Mouse (Mus musculus) intestine, embryonic 14.5 days (tissue): ENCODE measurements at regions not wholly inside any gene's neighbourhood (a gene's known extent, or its start where the extent isn't known, plus 50 kb on each side); places are given as distances from the start of the nearest gene placed in this dataset.

Experiments
- ATAC-seq: fragments of 200-750 bp; cut with Nextera tagmentation; replicated peaks from 2 replicates; pipeline ENCODE4 v1.8.0; 2017; ENCODE audit warnings: low read depth, moderate number of reproducible peaks, moderate TSS enrichment, moderate library complexity; ENCODE audit not compliant: low FRiP score, low TSS enrichment
- DNase-seq: peaks from one replicate; pipeline ENCODE4 v3.0.0-alpha.2; 2018; ENCODE audit warnings: low spot score
- H3K27ac ChIP-seq: fragments of 300-500 bp; sonication (generic); 2 replicates; pipeline ENCODE4 v1.5.1; 2014; ENCODE audit warnings: low read depth, mild to moderate bottlenecking, control low read depth
- H3K27me3 ChIP-seq: fragments of 300-500 bp; sonication (generic); replicated peaks from 2 replicates; pipeline ENCODE4 v1.6.1; 2014; ENCODE audit warnings: low read length, control low read depth; ENCODE audit not compliant: control insufficient read depth, insufficient read depth
- H3K36me3 ChIP-seq: fragments of 300-500 bp; sonication (generic); 2 replicates; pipeline ENCODE4 v1.6.1; 2014; ENCODE audit warnings: low read length, control low read depth; ENCODE audit not compliant: control insufficient read depth, insufficient read depth
- H3K4me1 ChIP-seq: fragments of 300-500 bp; sonication (generic); replicated peaks from 2 replicates; pipeline ENCODE4 v1.6.1; 2014; ENCODE audit warnings: low read length, control low read depth, mixed read lengths; ENCODE audit not compliant: control insufficient read depth, insufficient read depth
- H3K4me2 ChIP-seq: fragments of 300-500 bp; sonication (generic); 2 replicates; pipeline ENCODE4 v1.6.1; 2014; ENCODE audit warnings: low read length
- H3K4me3 ChIP-seq: fragments of 300-500 bp; sonication (generic); 2 replicates; pipeline ENCODE4 v1.5.1; 2014; ENCODE audit warnings: low read depth, low read length, control low read depth, mixed read lengths
- H3K9ac ChIP-seq: fragments of 300-500 bp; sonication (generic); 2 replicates; pipeline ENCODE4 v1.6.1; 2014; ENCODE audit warnings: mild to moderate bottlenecking, low read length
- H3K9me3 ChIP-seq: fragments of 300-500 bp; sonication (generic); 2 replicates; pipeline ENCODE4 v1.6.1; 2016; ENCODE audit warnings: low read length, control low read depth; ENCODE audit not compliant: control insufficient read depth
- WGBS: fragments of 180-500 bp; shearing (Covaris S2); extraction: QIAGEN DNeasy Blood & Tissue Kit; methylation state at CpG from one replicate; pipeline ENCODE4 v1.1.7; 2014; 5-methylcytosine and 5-hydroxymethylcytosine counted together

- H3K4me1 ChIP-seq: no peaks in the 10 kb centered on the region
- H3K36me3 ChIP-seq: no peaks in the 10 kb centered on the region
- ATAC-seq (no peak), DNase-seq (no peak)
- H3K9me3 ChIP-seq: no peaks in the 10 kb centered on the region
- H3K9ac ChIP-seq: no peak overlapping the region
- 48% methylated on average over 5 of the region's 5 CpGs for WGBS
- no peaks in the 10 kb centered on the region for H3K27me3 ChIP-seq
- no peak overlapping the region for H3K4me2 ChIP-seq
- no peak overlapping the region for H3K27ac ChIP-seq
- no peak overlapping the region for H3K4me3 ChIP-seq
Measured at GRCm38 (mm10) chr8:89707341-89707928, 640.7 kb downstream of the Tox3 start.

GRCm38 (mm10) chr8:89685696-89686095 is 641.7 kb upstream of the Sall1 start:
- Histone ChIP-seq H3K36me3 (no peaks in the 10 kb centered on the region), H3K27me3 (no peaks in the 10 kb centered on the region), H3K4me3 (no peak overlapping the region), H3K9me3 (no peaks in the 10 kb centered on the region; the same call in 1 of the 2 replicates), H3K4me1 (no peaks in the 10 kb centered on the region; the same call in 1 of the 2 replicates), H3K9ac (no peak overlapping the region), H3K27ac (no peak overlapping the region), H3K4me2 (no peak overlapping the region)
- 37% methylated on average over 6 of the region's 6 CpGs for WGBS
- ATAC-seq (no peak), DNase-seq (no peak)

- Histone ChIP-seq H3K36me3 (no peaks in the 10 kb centered on the region), H3K4me3 (no peak overlapping the region), H3K27me3 (no peaks in the 10 kb centered on the region), H3K27ac (no peak overlapping the region), H3K4me1 (no peaks in the 10 kb centered on the region; the same call in 1 of the 2 replicates), H3K9ac (no peak overlapping the region), H3K9me3 (no peaks in the 10 kb centered on the region), H3K4me2 (no peak overlapping the region)
- WGBS: 91% methylated on average over 4 of the region's 4 CpGs
- DNase-seq: peak; percentile 35
- no peak for ATAC-seq
Measured at GRCm38 (mm10) chr8:89680937-89681336, 637.0 kb upstream of the Sall1 start.

- 82% methylated on average over 5 of the region's 5 CpGs for WGBS
- ATAC-seq: no peak
Measured at GRCm38 (mm10) chr8:89680341-89680740, 636.4 kb upstream of the Sall1 start.

GRCm38 (mm10) chr8:89679551-89679950 is 635.6 kb upstream of the Sall1 start:
- ATAC-seq (no peak), DNase-seq (peak; percentile 0)
- Histone ChIP-seq H3K9ac (no peak overlapping the region), H3K27ac (no peak overlapping the region), H3K4me1 (no peaks in the 10 kb centered on the region), H3K4me3 (no peak overlapping the region), H3K27me3 (no peaks in the 10 kb centered on the region), H3K4me2 (no peak overlapping the region), H3K36me3 (no peaks in the 10 kb centered on the region), H3K9me3 (no peaks in the 10 kb centered on the region)
- WGBS: 81% methylated on average over 4 of the region's 4 CpGs

More at GRCm38 (mm10) chr8:89680341-89680740, 636.4 kb upstream of the Sall1 start:
- Histone ChIP-seq H3K9me3 (no peaks in the 10 kb centered on the region), H3K4me3 (no peak overlapping the region), H3K27me3 (no peaks in the 10 kb centered on the region), H3K9ac (no peak overlapping the region), H3K4me2 (no peak overlapping the region), H3K36me3 (no peaks in the 10 kb centered on the region), H3K27ac (no peak overlapping the region), H3K4me1 (no peaks in the 10 kb centered on the region; the same call in 1 of the 2 replicates)
- peak; percentile 20 for DNase-seq

GRCm38 (mm10) chr8:89677266-89677665 is 633.3 kb upstream of the Sall1 start:
- no peaks in the 10 kb centered on the region for H3K9me3 ChIP-seq
- no peak for DNase-seq
- H3K36me3 ChIP-seq: no peaks in the 10 kb centered on the region
- H3K9ac ChIP-seq: no peak overlapping the region
- no peak overlapping the region for H3K4me3 ChIP-seq
- H3K4me1 ChIP-seq: no peaks in the 10 kb centered on the region
- 73% methylated on average over 5 of the region's 5 CpGs for WGBS
- ATAC-seq: no peak
- H3K27me3 ChIP-seq: no peaks in the 10 kb centered on the region
- H3K4me2 ChIP-seq: no peak overlapping the region
- H3K27ac ChIP-seq: no peak overlapping the region

- Histone ChIP-seq H3K4me1 (no peaks in the 10 kb centered on the region), H3K4me2 (no peak overlapping the region), H3K27ac (no peak overlapping the region), H3K27me3 (no peaks in the 10 kb centered on the region), H3K9me3 (no peaks in the 10 kb centered on the region), H3K4me3 (no peak overlapping the region), H3K36me3 (no peaks in the 10 kb centered on the region), H3K9ac (no peak overlapping the region)
- peak; percentile 13 for DNase-seq
- ATAC-seq: no peak
- 88% methylated on average over 4 of the region's 4 CpGs for WGBS
Measured at GRCm38 (mm10) chr8:89673911-89674310, 629.9 kb upstream of the Sall1 start.

GRCm38 (mm10) chr8:89672631-89673030 is 628.7 kb upstream of the Sall1 start:
- no peak overlapping the region for H3K27ac ChIP-seq
- ATAC-seq: no peak
- H3K27me3 ChIP-seq: no peaks in the 10 kb centered on the region
- no peak overlapping the region for H3K9ac ChIP-seq
- no peaks in the 10 kb centered on the region for H3K9me3 ChIP-seq
- no peak overlapping the region for H3K4me3 ChIP-seq
- H3K4me1 ChIP-seq: no peaks in the 10 kb centered on the region
- no peaks in the 10 kb centered on the region for H3K36me3 ChIP-seq
- WGBS: 89% methylated on average over 5 of the region's 5 CpGs
- H3K4me2 ChIP-seq: no peak overlapping the region
- DNase-seq: no peak
